Mouse (Mus musculus): ENCODE results near the gene Caln1. TPM values are rescaled to one million over a fixed set of nuclear protein-coding genes. Genes with fewer than 3 reads are reported as not detected.

The Caln1 gene
- total and polyA plus RNA-seq, 3 experiments = not detected

- H3K27ac ChIP-seq (ENCODE audit: control insufficient read depth, low read depth, low read length) = no peak overlapping the region
- no peaks in the 10 kb centered on the region for H3K9me3 ChIP-seq (replicated peaks; ENCODE audit: insufficient read depth, low read length)
- H3K27me3 ChIP-seq (ENCODE audit: control insufficient read depth in 1 of 2, insufficient read depth in 2 of 2, low read length in 2 of 2) = no peaks in the 10 kb centered on the region
- no peak for TF ChIP-seq TCF12 (IDR thresholded peaks at IDR 0.05; ENCODE audit: low read depth, low read length)
- no peak for TF ChIP-seq E2F4 (IDR thresholded peaks at IDR 0.05; ENCODE audit: borderline replicate concordance, low read depth, low read length)
- TF ChIP-seq MAFK (IDR thresholded peaks at IDR 0.05; ENCODE audit: borderline replicate concordance, low read depth, low read length) = no peak
- TF ChIP-seq CHD2 (IDR thresholded peaks at IDR 0.05; ENCODE audit: low read length) = no peak
- TF ChIP-seq TBP (IDR thresholded peaks at IDR 0.05; ENCODE audit: low read depth, low read length) = no peak
- TF ChIP-seq RCOR1 (IDR thresholded peaks at IDR 0.05; ENCODE audit: low read depth, low read length) = no peak
- no peak for TF ChIP-seq GATA1 (IDR thresholded peaks at IDR 0.05; ENCODE audit: low read depth, low read length)
- TF ChIP-seq ZNF384 (IDR thresholded peaks at IDR 0.05; ENCODE audit: low read depth, low read length) = no peak
- TF ChIP-seq JUND (IDR thresholded peaks at IDR 0.05; ENCODE audit: low read depth, low read length) = no peak
- TF ChIP-seq UBTF (IDR thresholded peaks at IDR 0.05; ENCODE audit: borderline replicate concordance, insufficient read depth, low read depth, low read length) = no peak
- no peaks in the 10 kb centered on the region for H3K4me1 ChIP-seq (ENCODE audit: control insufficient read depth in 1 of 2, insufficient read depth in 2 of 2, low read length in 2 of 2)
- no peak overlapping the region for H3K9ac ChIP-seq (ENCODE audit: control insufficient read depth, low read depth, low read length, poor library complexity, severe bottlenecking)
- no peak for DNase-seq (ENCODE audit: low read depth, low spot score)
- no peaks in the 10 kb centered on the region for H3K79me2 ChIP-seq (ENCODE audit: control insufficient read depth, insufficient read depth, low read length, poor library complexity)
- no peak overlapping the region for H3K4me3 ChIP-seq (ENCODE audit: control insufficient read depth in 1 of 2, insufficient read depth in 1 of 2, low read depth in 2 of 2, low read length in 2 of 2)
- no peaks in the 10 kb centered on the region for H3K36me3 ChIP-seq (ENCODE audit: control insufficient read depth in 1 of 2, insufficient read depth in 2 of 2, low read length in 2 of 2)
These were observed 42.3 kb downstream of the Caln1 start for GRCm38 (mm10) chr5:130411516-130411915.

DNA sequence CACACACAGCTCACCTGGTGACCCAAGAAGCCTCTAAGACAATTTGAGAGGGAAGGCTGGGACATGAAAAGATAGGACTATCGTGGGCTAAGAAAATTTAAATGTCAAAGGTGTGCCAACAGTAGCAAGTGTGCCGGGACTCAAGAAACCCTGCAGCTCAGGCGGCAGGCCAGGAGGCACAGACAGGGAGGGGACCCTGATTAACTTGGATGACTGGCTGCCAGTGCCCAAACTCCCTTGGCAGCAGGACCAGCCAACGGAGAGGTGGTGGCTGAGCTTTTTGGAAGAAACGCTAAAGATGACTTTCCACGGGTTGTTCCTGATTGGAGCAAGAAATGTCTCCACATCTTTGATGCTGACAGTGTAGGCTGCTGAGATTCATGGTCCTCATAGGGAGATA is 78.2 kb downstream of the Caln1 start:
- no peaks in the 10 kb centered on the region for H3K4me1 ChIP-seq (ENCODE audit: control insufficient read depth in 1 of 2, insufficient read depth in 2 of 2, low read length in 2 of 2)
- H3K27ac ChIP-seq (ENCODE audit: control insufficient read depth, low read depth, low read length) = no peak overlapping the region
- no peaks in the 10 kb centered on the region for H3K27me3 ChIP-seq (ENCODE audit: control insufficient read depth in 1 of 2, insufficient read depth in 2 of 2, low read length in 2 of 2)
- no peaks in the 10 kb centered on the region for H3K36me3 ChIP-seq (ENCODE audit: control insufficient read depth in 1 of 2, insufficient read depth in 2 of 2, low read length in 2 of 2)
- no peak for TF ChIP-seq TCF12 (IDR thresholded peaks at IDR 0.05; ENCODE audit: low read depth, low read length)
- no peak for TF ChIP-seq CHD1 (IDR thresholded peaks at IDR 0.05; ENCODE audit: low read depth, low read length)
- TF ChIP-seq POLR2AphosphoS2 (IDR thresholded peaks at IDR 0.05; ENCODE audit: low read length) = no peak
- no peak for TF ChIP-seq ELF1 (IDR thresholded peaks at IDR 0.05; ENCODE audit: low read depth, low read length)
- no peak for TF ChIP-seq USF2 (IDR thresholded peaks at IDR 0.05; ENCODE audit: borderline replicate concordance in 1 of 2, insufficient read depth in 1 of 2, low read depth in 1 of 2, low read length in 2 of 2)
- TF ChIP-seq EP300 (IDR thresholded peaks at IDR 0.05; ENCODE audit: low read depth in 1 of 2, low read length in 2 of 2) = no peak
- TF ChIP-seq POLR2AphosphoS5 (IDR thresholded peaks at IDR 0.05; ENCODE audit: borderline replicate concordance, low read depth, low read length) = no peak
- no peak for TF ChIP-seq ZKSCAN1 (IDR thresholded peaks at IDR 0.05; ENCODE audit: low read depth, low read length)
- no peak for TF ChIP-seq MAZ (IDR thresholded peaks at IDR 0.05; ENCODE audit: low read depth, low read length)
- TF ChIP-seq JUND (IDR thresholded peaks at IDR 0.05; ENCODE audit: low read depth, low read length) = no peak
- no peak for TF ChIP-seq ZC3H11A (IDR thresholded peaks at IDR 0.05; ENCODE audit: low read depth, low read length)
- TF ChIP-seq MYC (IDR thresholded peaks at IDR 0.05; ENCODE audit: low read depth, low read length) = no peak
- TF ChIP-seq MAFK (IDR thresholded peaks at IDR 0.05; ENCODE audit: borderline replicate concordance, low read depth, low read length) = no peak
- TF ChIP-seq GABPA (IDR thresholded peaks at IDR 0.05; ENCODE audit: low read depth, low read length) = no peak
- TF ChIP-seq ZNF384 (IDR thresholded peaks at IDR 0.05; ENCODE audit: low read depth, low read length) = no peak
- TF ChIP-seq RCOR1 (IDR thresholded peaks at IDR 0.05; ENCODE audit: low read depth, low read length) = no peak
- H3K9ac ChIP-seq (ENCODE audit: control insufficient read depth, low read depth, low read length, poor library complexity, severe bottlenecking) = no peak overlapping the region
- DNase-seq (ENCODE audit: low read depth, low spot score) = no peak
- H3K9me3 ChIP-seq (replicated peaks; ENCODE audit: insufficient read depth, low read length) = no peaks in the 10 kb centered on the region
- no peak overlapping the region for H3K4me3 ChIP-seq (ENCODE audit: control insufficient read depth in 1 of 2, insufficient read depth in 1 of 2, low read depth in 2 of 2, low read length in 2 of 2)
- no peaks in the 10 kb centered on the region for H3K79me2 ChIP-seq (ENCODE audit: control insufficient read depth, insufficient read depth, low read length, poor library complexity)
